Mouse (Mus musculus) myocyte (in vitro differentiated cells): ENCODE measurements at regions not wholly inside any gene's neighbourhood (a gene's known extent, or its start where the extent isn't known, plus 50 kb on each side); places are given as distances from the start of the nearest gene placed in this dataset.

Experiments
- CEBPB ChIP-seq: IDR thresholded peaks from 2 replicates; pipeline ENCODE4 v1.6.1; 2011; ENCODE audit warnings: mild to moderate bottlenecking, moderate library complexity; ENCODE audit not compliant: poor library complexity, insufficient read depth, severe bottlenecking
- E2F4 ChIP-seq: IDR thresholded peaks from one replicate; pipeline ENCODE4 v1.6.1; 2011; ENCODE audit warnings: mild to moderate bottlenecking, control low read depth, moderate library complexity; ENCODE audit not compliant: insufficient read depth
- MAX ChIP-seq: IDR thresholded peaks from one replicate; pipeline ENCODE4 v1.6.1; 2011; ENCODE audit warnings: low read depth, mild to moderate bottlenecking, control low read depth
- MYOD1 ChIP-seq, 3 experiments: IDR thresholded peaks; one replicate each; pipeline ENCODE4 v1.6.1; 2011; ENCODE audit warnings: control low read depth in 2 of 3, low read depth in 2 of 3, mild to moderate bottlenecking in 2 of 3, moderate library complexity in 1 of 3; ENCODE audit not compliant: insufficient read length in 2 of 3, control insufficient read depth in 1 of 3
- MYOG ChIP-seq, 3 experiments: IDR thresholded peaks; one replicate each; pipeline ENCODE4 v1.6.1; 2011; ENCODE audit warnings: control low read depth in 2 of 3, low read depth in 2 of 3, mild to moderate bottlenecking in 2 of 3; ENCODE audit not compliant: insufficient read length in 2 of 3, control insufficient read depth in 1 of 3, insufficient read depth in 1 of 3
- POLR2A ChIP-seq: IDR thresholded peaks from one replicate; pipeline ENCODE4 v1.6.1; 2011; ENCODE audit warnings: low read depth, mild to moderate bottlenecking, control low read depth, moderate library complexity; ENCODE audit not compliant: insufficient read length
- POLR2AphosphoS2 ChIP-seq: IDR thresholded peaks from one replicate; pipeline ENCODE4 v1.6.1; 2011; ENCODE audit warnings: low read depth, control low read depth; ENCODE audit not compliant: insufficient read length
- SRF ChIP-seq: IDR thresholded peaks from one replicate; pipeline ENCODE4 v1.6.1; 2011; ENCODE audit warnings: low read depth; ENCODE audit not compliant: control insufficient read depth, insufficient read length
- TCF12 ChIP-seq: IDR thresholded peaks from one replicate; pipeline ENCODE4 v1.6.1; 2011; ENCODE audit warnings: mild to moderate bottlenecking, control low read depth; ENCODE audit not compliant: poor library complexity, insufficient read depth, severe bottlenecking
- TCF3 ChIP-seq: IDR thresholded peaks from one replicate; pipeline ENCODE4 v1.6.1; 2011; ENCODE audit warnings: low read depth, control low read depth; ENCODE audit not compliant: insufficient read length
- USF1 ChIP-seq: IDR thresholded peaks from one replicate; pipeline ENCODE4 v1.6.1; 2011; ENCODE audit warnings: low read depth, mild to moderate bottlenecking, control low read depth, moderate library complexity

DNA sequence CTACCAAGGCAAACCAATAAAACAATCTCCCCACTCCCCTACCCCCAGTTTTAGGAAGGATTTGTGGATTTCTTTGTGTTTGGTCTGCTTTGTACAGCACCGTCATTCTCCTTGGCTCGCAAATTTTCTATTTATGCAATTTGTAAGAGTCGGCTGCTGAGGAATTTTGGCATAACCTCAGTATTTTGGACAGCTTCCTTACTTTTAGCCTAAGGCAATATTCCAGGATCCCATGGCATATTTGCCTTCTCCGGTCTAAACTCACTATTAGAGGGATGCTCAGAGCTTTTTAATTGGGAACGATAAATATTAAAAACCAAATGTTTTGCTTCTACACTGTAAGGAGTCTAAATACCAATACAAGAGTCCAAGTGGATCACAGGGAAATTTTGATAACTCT is 112.6 kb upstream of the Tmtc2 start:
- no peak for TF ChIP-seq TCF12
- TF ChIP-seq POLR2A: no peak
- no peak for TF ChIP-seq SRF
- TF ChIP-seq MYOG (IDR thresholded peaks at IDR 0.05; ENCODE audit: control insufficient read depth in 1 of 3, insufficient read depth in 1 of 3, insufficient read length in 2 of 3, low read depth in 2 of 3): no peak
- no peak for TF ChIP-seq TCF3
- no peak for TF ChIP-seq MAX
- TF ChIP-seq CEBPB: no peak
- no peak for TF ChIP-seq USF1
- TF ChIP-seq E2F4: no peak
- TF ChIP-seq POLR2AphosphoS2: no peak
- TF ChIP-seq MYOD1 (IDR thresholded peaks at IDR 0.05; ENCODE audit: control insufficient read depth in 1 of 3, insufficient read length in 2 of 3, low read depth in 2 of 3): no peak
